Mouse (Mus musculus) layer of hippocampus, adult 9-11 months (tissue): ENCODE results near the gene Pappa.
A peak's percentile ranks its signal among the peaks of the same experiment; 100 is the strongest.

Experiments used
- DNase-seq: peaks from one replicate; pipeline ENCODE4 v3.0.0; 2022

The Pappa gene

GRCm38 (mm10) chr4:65350521-65350920, 226.5 kb downstream of the Pappa start:
- DNase-seq, result no peak

GRCm38 (mm10) chr4:65354580-65354979, 230.6 kb downstream of the Pappa start:
- peak; percentile 2 for DNase-seq

GRCm38 (mm10) chr4:65367135-65367534, 243.2 kb downstream of the Pappa start:
- DNase-seq, result no peak

- no peak for DNase-seq
Measured at GRCm38 (mm10) chr4:65372731-65373130, 248.8 kb downstream of the Pappa start.

GRCm38 (mm10) chr4:65373841-65374240, 249.9 kb downstream of the Pappa start:
- DNase-seq, result no peak

- no peak for DNase-seq
Measured at GRCm38 (mm10) chr4:65376571-65376970, 252.6 kb downstream of the Pappa start.

- DNase-seq, result no peak
Measured at GRCm38 (mm10) chr4:65379461-65379860, 255.5 kb downstream of the Pappa start.

GRCm38 (mm10) chr4:65383070-65383469, 259.1 kb downstream of the Pappa start:
- DNase-seq, result no peak

GRCm38 (mm10) chr4:65391001-65391400, 267.0 kb downstream of the Pappa start:
- DNase-seq, result no peak

GRCm38 (mm10) chr4:65396806-65397205, 272.8 kb downstream of the Pappa start:
- DNase-seq, result peak; percentile 29

GRCm38 (mm10) chr4:65399457-65399856, 275.5 kb downstream of the Pappa start:
- no peak for DNase-seq

GRCm38 (mm10) chr4:65402286-65402685, 278.3 kb downstream of the Pappa start:
- DNase-seq, result no peak

- no peak for DNase-seq
Measured at GRCm38 (mm10) chr4:65402836-65403634, 279.1 kb downstream of the Pappa start.
